Mouse (Mus musculus) embryo, embryonic 10 days (tissue): ENCODE data around the gene Dedd.
"Not testable (repeated sequence)": the region's sequence is repeated elsewhere in the genome, so short reads cannot be mapped to it uniquely, and the experiment has no call there.

Experiments
- DNase-seq: peaks from one replicate; pipeline ENCODE4 v3.0.0-alpha.2; 2015; ENCODE audit warnings: low spot score

The Dedd gene

GRCm38 (mm10) chr1:171328839-171329432 lies at the start of gene Dedd:
Dedd (plus strand) TSS chr1:171329145.
- DNase-seq = peak; percentile 94

GRCm38 (mm10) chr1:171279721-171280120 lies 49.2 kb upstream of the Dedd start:
- DNase-seq = no peak

- no peak for DNase-seq
These were observed 48.6 kb upstream of the Dedd start for GRCm38 (mm10) chr1:171280250-171280915.

- DNase-seq = peak; percentile 98
These were observed 47.9 kb upstream of the Dedd start, which contains the start of gene Ppox for GRCm38 (mm10) chr1:171280916-171281527. Ppox (minus strand) TSS chr1:171281186.

- DNase-seq = peak; percentile 81
These were observed 47.4 kb upstream of the Dedd start for GRCm38 (mm10) chr1:171281528-171281923.

GRCm38 (mm10) chr1:171282086-171282805 lies 46.7 kb upstream of the Dedd start:
- no peak for DNase-seq

- DNase-seq = no peak
These were observed 45.5 kb upstream of the Dedd start for GRCm38 (mm10) chr1:171283188-171284160.

GRCm38 (mm10) chr1:171284491-171284890 lies 44.5 kb upstream of the Dedd start:
- no peak for DNase-seq

GRCm38 (mm10) chr1:171285096-171285892 lies 43.7 kb upstream of the Dedd start:
- no peak for DNase-seq

- DNase-seq = no peak
These were observed 42.4 kb upstream of the Dedd start for GRCm38 (mm10) chr1:171286517-171286916.

- DNase-seq = peak; percentile 94
These were observed 41.5 kb upstream of the Dedd start, which contains the start of gene Usp21 for GRCm38 (mm10) chr1:171287136-171288081. Usp21 (minus strand) TSS chr1:171287991.

GRCm38 (mm10) chr1:171288328-171288727 lies 40.6 kb upstream of the Dedd start:
- no peak for DNase-seq

- peak; percentile 2 for DNase-seq
These were observed 35.6 kb upstream of the Dedd start for GRCm38 (mm10) chr1:171293351-171293750.

GRCm38 (mm10) chr1:171293906-171294297 lies 35.0 kb upstream of the Dedd start:
- DNase-seq = peak; percentile 10

- DNase-seq = peak; percentile 91
These were observed 34.5 kb upstream of the Dedd start, which contains the start of gene Ufc1 for GRCm38 (mm10) chr1:171294298-171295062. Ufc1 (minus strand) TSS chr1:171295024.

GRCm38 (mm10) chr1:171295063-171295402 lies 33.9 kb upstream of the Dedd start:
- DNase-seq = no peak

GRCm38 (mm10) chr1:171298226-171298625 lies 30.7 kb upstream of the Dedd start:
- no peak for DNase-seq

- DNase-seq = not testable (repeated sequence)
These were observed 22.8 kb upstream of the Dedd start for GRCm38 (mm10) chr1:171306157-171306556.

- DNase-seq = no peak
These were observed 19.6 kb upstream of the Dedd start for GRCm38 (mm10) chr1:171309321-171309720.
